Mouse (Mus musculus) ES-Bruce4 (cell line): ENCODE measurements around the gene Tmco5. TPM values are rescaled to one million over a fixed set of nuclear protein-coding genes. Genes with fewer than 3 reads are reported as not detected.
"Not testable (repeated sequence)": the region's sequence is repeated elsewhere in the genome, so short reads cannot be mapped to it uniquely, and the experiment has no call there.

Source experiments
- H3K27ac ChIP-seq: 2 replicates; pipeline ENCODE4 v1.5.1; 2012; ENCODE audit warnings: low read length, inconsistent platforms; ENCODE audit not compliant: insufficient read depth
- H3K27me3 ChIP-seq: 2 replicates; pipeline ENCODE4 v1.6.1; 2012; ENCODE audit warnings: mild to moderate bottlenecking, low read length, inconsistent platforms; ENCODE audit not compliant: control insufficient read depth, poor library complexity, insufficient read depth, severe bottlenecking
- H3K36me3 ChIP-seq: 2 replicates; pipeline ENCODE4 v1.6.1; 2012; ENCODE audit warnings: inconsistent platforms, mild to moderate bottlenecking, low read length, moderate library complexity; ENCODE audit not compliant: control insufficient read depth, poor library complexity, insufficient read depth, severe bottlenecking
- H3K4me1 ChIP-seq: one replicate; pipeline ENCODE4 v1.8.1; 2011; ENCODE audit warnings: low read length; ENCODE audit not compliant: control insufficient read depth, insufficient read depth
- H3K4me3 ChIP-seq: 2 replicates; pipeline ENCODE4 v1.5.1; 2011; ENCODE audit warnings: low read depth, mild to moderate bottlenecking, low read length
- H3K9ac ChIP-seq: 2 replicates; pipeline ENCODE4 v1.6.1; 2012; ENCODE audit warnings: low read depth, mild to moderate bottlenecking, inconsistent platforms; ENCODE audit not compliant: poor library complexity, severe bottlenecking
- H3K9me3 ChIP-seq: replicated peaks from 2 replicates; pipeline ENCODE4 v1.6.1; 2012; ENCODE audit warnings: mild to moderate bottlenecking, low read length, inconsistent platforms; ENCODE audit not compliant: control insufficient read depth, poor library complexity, insufficient read depth, severe bottlenecking
- CTCF ChIP-seq: IDR thresholded peaks from one replicate; pipeline ENCODE4 v1.8.1; 2011; ENCODE audit warnings: low read depth, low read length
- EP300 ChIP-seq: IDR thresholded peaks from 2 replicates; pipeline ENCODE4 v1.6.1; 2011; ENCODE audit warnings: low read depth, low read length; ENCODE audit not compliant: insufficient read depth
- POLR2A ChIP-seq: IDR thresholded peaks from one replicate; pipeline ENCODE4 v1.8.1; 2011; ENCODE audit warnings: low read length; ENCODE audit not compliant: insufficient read depth
- polyA plus RNA-seq: library from polyadenylated mRNA; stranded (reverse); fragments of >200 nt; gene quantifications from 2 replicates; pipeline ENCODE4 v1.2.4, GENCODE M21; 2011; ENCODE audit warnings: low read depth; ENCODE audit not compliant: missing spikeins, insufficient read depth, insufficient read length

Gene Tmco5
- polyA plus RNA-seq, 1 experiment, result not detected

DNA sequence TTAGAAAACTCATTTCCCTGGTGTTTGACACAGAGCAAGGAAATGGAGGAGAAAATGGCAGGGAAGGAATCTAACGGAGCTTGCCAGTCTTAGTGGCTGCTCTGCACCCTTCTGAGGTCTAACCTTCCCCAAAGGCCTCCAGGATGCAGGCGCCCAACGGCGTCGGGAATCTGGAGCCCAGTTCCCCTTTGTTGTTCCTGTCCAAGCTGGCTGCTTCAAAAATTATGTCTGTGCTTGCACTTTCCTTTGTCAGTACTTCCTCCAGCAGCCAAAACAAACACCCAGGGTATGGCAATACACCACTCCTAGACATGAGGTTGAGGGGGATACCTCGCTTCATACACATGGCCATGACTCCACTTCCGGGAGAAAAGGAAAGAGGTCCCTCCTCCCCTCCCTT lies 53.7 kb downstream of the Tmco5 start:
- no peak overlapping the region for H3K27ac ChIP-seq

GRCm38 (mm10) chr2:116934236-116934635 lies 55.7 kb downstream of the Tmco5 start:
- not testable (repeated sequence) for H3K9me3 ChIP-seq, H3K27me3 ChIP-seq, H3K36me3 ChIP-seq, H3K4me1 ChIP-seq, H3K9ac ChIP-seq, H3K27ac ChIP-seq, H3K4me3 ChIP-seq

More for the DNA sequence above, 53.7 kb downstream of the Tmco5 start:
- Histone ChIP-seq H3K27me3 (no peaks in the 10 kb centered on the region), H3K9me3 (no peaks in the 10 kb centered on the region), H3K4me1 (peaks cover 1% of the 10 kb centered on the region), H3K9ac (no peak overlapping the region), H3K4me3 (no peak overlapping the region), H3K36me3 (no peaks in the 10 kb centered on the region)
- TF ChIP-seq EP300, result no peak
- no peak for TF ChIP-seq CTCF
- no peak for TF ChIP-seq POLR2A

DNA sequence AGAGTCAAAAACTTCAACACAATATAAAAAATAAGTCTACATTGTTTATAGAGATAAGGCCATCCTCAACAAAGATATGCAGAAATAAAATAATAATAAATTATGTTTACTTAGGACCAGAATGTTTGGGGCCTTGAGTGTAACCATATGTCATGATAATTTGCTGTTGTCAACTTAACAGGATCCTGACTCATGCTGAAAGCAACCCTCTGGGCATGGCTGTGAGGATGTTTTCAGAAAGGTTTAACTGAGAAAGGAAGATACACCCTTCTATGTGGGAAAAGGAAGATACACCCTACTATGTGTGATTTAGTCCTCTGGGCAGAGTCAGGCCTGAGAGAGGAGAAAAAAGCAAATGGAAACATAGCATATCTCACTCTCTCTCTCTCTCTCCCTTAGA lies 56.3 kb downstream of the Tmco5 start:
- Histone ChIP-seq H3K4me1 (peaks cover 1% of the 10 kb centered on the region), H3K27ac (no peak overlapping the region; the same call in 1 of the 2 replicates), H3K4me3 (no peak overlapping the region), H3K9me3 (no peaks in the 10 kb centered on the region), H3K27me3 (no peaks in the 10 kb centered on the region), H3K9ac (no peak overlapping the region), H3K36me3 (no peaks in the 10 kb centered on the region)
- TF ChIP-seq CTCF (no peak), POLR2A (no peak), EP300 (no peak)

DNA sequence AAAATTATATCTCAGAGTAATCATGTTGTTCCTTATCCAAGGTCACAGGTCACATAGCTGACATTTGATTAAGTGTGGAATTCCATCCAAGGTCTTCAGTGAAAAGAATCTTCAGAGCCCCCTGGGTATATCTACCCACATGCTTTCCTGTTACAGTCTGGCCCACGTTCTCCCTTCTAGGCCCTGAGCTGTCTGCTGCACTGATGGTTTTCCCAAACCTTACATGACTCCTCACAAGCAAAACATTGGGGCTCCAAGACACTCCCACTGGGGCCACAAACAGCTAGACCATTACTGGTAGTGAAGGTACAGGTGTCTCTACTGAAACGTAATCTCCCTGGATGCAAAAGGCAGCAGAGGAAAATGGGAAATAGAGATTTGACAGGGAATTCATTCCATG lies 57.9 kb downstream of the Tmco5 start:
- Histone ChIP-seq H3K9me3 (no peaks in the 10 kb centered on the region), H3K36me3 (no peaks in the 10 kb centered on the region), H3K4me1 (peaks cover 1% of the 10 kb centered on the region), H3K4me3 (no peak overlapping the region), H3K9ac (no peak overlapping the region), H3K27me3 (no peaks in the 10 kb centered on the region), H3K27ac (no peak overlapping the region)
- TF ChIP-seq EP300 (no peak), CTCF (no peak)

DNA sequence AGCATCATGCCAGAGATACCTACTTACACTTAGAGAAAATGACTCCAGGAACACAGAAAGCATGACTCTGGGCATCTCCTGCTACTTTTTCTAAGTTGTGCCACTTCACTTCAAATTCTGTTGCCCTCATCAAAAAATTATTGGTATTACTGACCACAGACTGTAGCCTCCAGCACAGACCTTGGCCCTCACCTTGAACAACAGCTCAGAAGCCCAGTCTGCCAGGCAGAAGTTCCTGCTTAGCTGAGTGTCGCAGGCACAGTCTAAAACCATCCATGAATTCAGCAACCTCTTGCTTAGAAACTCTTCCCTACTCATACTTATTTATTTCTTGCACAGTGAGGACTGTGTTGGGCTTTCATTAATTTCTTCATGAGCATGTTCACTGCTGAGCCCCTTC lies 58.7 kb downstream of the Tmco5 start:
- H3K27ac ChIP-seq, result no peak overlapping the region
- H3K4me1 ChIP-seq, result peaks cover 1% of the 10 kb centered on the region
- H3K4me3 ChIP-seq, result no peak overlapping the region
- H3K9me3 ChIP-seq, result no peaks in the 10 kb centered on the region
- H3K9ac ChIP-seq, result no peak overlapping the region
- no peak for TF ChIP-seq CTCF
- no peak for TF ChIP-seq EP300
- no peak for TF ChIP-seq POLR2A
- no peaks in the 10 kb centered on the region for H3K36me3 ChIP-seq
- no peaks in the 10 kb centered on the region for H3K27me3 ChIP-seq

DNA sequence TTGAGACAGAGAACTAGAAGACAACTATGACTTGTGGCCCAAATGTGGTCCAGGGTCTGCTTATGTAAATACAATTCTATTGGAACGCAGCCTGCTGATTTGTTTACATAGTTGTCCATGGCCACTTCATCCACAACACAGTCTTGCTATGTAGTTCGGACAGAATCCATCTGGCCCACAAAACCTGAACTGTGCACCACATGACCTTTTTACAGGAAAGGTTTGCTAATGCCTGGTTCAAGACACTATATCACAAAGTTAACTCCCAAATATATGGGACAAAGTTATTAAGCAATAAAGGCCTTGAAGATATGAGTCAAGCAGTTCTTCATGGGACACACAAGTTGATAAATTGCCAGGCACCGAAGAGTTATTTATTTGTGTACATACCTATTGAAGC lies 63.3 kb downstream of the Tmco5 start:
- 0 out of 2 replicates have a peak overlapping the region, but pooled peaks have one; percentile 48 for H3K27ac ChIP-seq
- no peak overlapping the region for H3K9ac ChIP-seq
- H3K27me3 ChIP-seq, result no peaks in the 10 kb centered on the region
- H3K4me3 ChIP-seq, result no peak overlapping the region
- no peaks in the 10 kb centered on the region for H3K9me3 ChIP-seq
- H3K36me3 ChIP-seq, result no peaks in the 10 kb centered on the region
- peaks cover 2% of the 10 kb centered on the region for H3K4me1 ChIP-seq
- TF ChIP-seq CTCF, result no peak
- TF ChIP-seq EP300, result no peak
- TF ChIP-seq POLR2A, result no peak

Other genes starting within 250 kb of the Tmco5 start
- gene Spred1, start 242.7 kb downstream of the Tmco5 start, polyA plus RNA-seq, result 41.1 and 43.1 TPM in 2 replicates